Mouse (Mus musculus) C2C12 (cell line): ENCODE results near the gene Ackr1.

Experiments
- CEBPB ChIP-seq: IDR thresholded peaks from one replicate; pipeline ENCODE4 v1.6.1; 2011; ENCODE audit warnings: low read depth, mild to moderate bottlenecking, control low read depth, moderate library complexity
- CTCF ChIP-seq: IDR thresholded peaks from one replicate; pipeline ENCODE4 v1.5.1; 2011; ENCODE audit not compliant: control insufficient read depth, insufficient read depth, insufficient read length
- MAX ChIP-seq: IDR thresholded peaks from one replicate; pipeline ENCODE4 v1.6.1; 2011; ENCODE audit warnings: mild to moderate bottlenecking, control low read depth
- MYOG ChIP-seq: IDR thresholded peaks from one replicate; pipeline ENCODE4 v1.6.1; 2011; ENCODE audit not compliant: control insufficient read depth, insufficient read length; ENCODE audit errors: extremely low read depth

- no peak for TF ChIP-seq CTCF
- TF ChIP-seq MAX: no peak
- no peak for TF ChIP-seq CEBPB
- TF ChIP-seq MYOG: no peak
Observed at GRCm38 (mm10) chr1:173317925-173318477, 15.5 kb downstream of the Ackr1 start.
